Mouse (Mus musculus): Measurements from ENCODE around the gene Tmem183a. TPM values are rescaled to one million over a fixed set of nuclear protein-coding genes. Genes with fewer than 3 reads are reported as not detected.

Tmem183a gene
- polyA plus RNA-seq (2015; fragmentation: Nextera tagmentation; extraction: Ambion mirVana): 125 and 126 TPM in 2 replicates

- Histone ChIP-seq H3K4me1 (replicated peaks) (peaks cover 30% of the 10 kb centered on the region), H3K4me3 (peak within 1 kb of the TSS; percentile 75), H3K27me3 (no peaks in the 10 kb centered on the region), H3K27ac (replicated peaks) (peak within 1 kb of the TSS; percentile 85), H3K9me3 (no peaks in the 10 kb centered on the region), H3K9ac (peak within 1 kb of the TSS; percentile 86), H3K36me3 (peaks cover 18% of the 10 kb centered on the region), H3K4me2 (peak within 1 kb of the TSS; percentile 67)
- peak; percentile 97 for ATAC-seq (ENCODE audit: low FRiP score, low read depth)
- under 1% methylated on average over 38 of the region's 38 CpGs for WGBS
Observed at GRCm38 (mm10) chr1:134361857-134362212, at the start of gene Tmem183a. Tmem183a (minus strand) TSS chr1:134361979.

- ATAC-seq (ENCODE audit: low FRiP score, low read depth): no peak
- no peaks in the 10 kb centered on the region for H3K27me3 ChIP-seq
- 75% methylated on average over 8 of the region's 8 CpGs for WGBS
Observed at GRCm38 (mm10) chr1:134408080-134408479, 46.3 kb upstream of the Tmem183a start.

GRCm38 (mm10) chr1:134406414-134406771 lies 44.6 kb upstream of the Tmem183a start:
- no peaks in the 10 kb centered on the region for H3K27me3 ChIP-seq
- no peak overlapping the region for H3K27ac ChIP-seq (replicated peaks)
- H3K4me1 ChIP-seq (replicated peaks): peaks cover 6% of the 10 kb centered on the region
- ATAC-seq (ENCODE audit: low FRiP score, low read depth): peak; percentile 66
- no peaks in the 10 kb centered on the region for H3K36me3 ChIP-seq
- WGBS: 34% methylated on average over 8 of the region's 8 CpGs
- H3K9ac ChIP-seq: peak overlapping the region; percentile 62
- peak overlapping the region; percentile 91 for H3K4me2 ChIP-seq
- H3K9me3 ChIP-seq: no peaks in the 10 kb centered on the region
- peak overlapping the region; percentile 70 for H3K4me3 ChIP-seq

More at GRCm38 (mm10) chr1:134408080-134408479, 46.3 kb upstream of the Tmem183a start:
- H3K4me2 ChIP-seq: no peak overlapping the region
- H3K4me1 ChIP-seq (replicated peaks): peaks cover 6% of the 10 kb centered on the region
- no peak overlapping the region for H3K4me3 ChIP-seq
- H3K36me3 ChIP-seq: no peaks in the 10 kb centered on the region
- no peak overlapping the region for H3K9ac ChIP-seq
- H3K27ac ChIP-seq (replicated peaks): no peak overlapping the region
- no peaks in the 10 kb centered on the region for H3K9me3 ChIP-seq

- Histone ChIP-seq H3K4me1 (replicated peaks) (peaks cover 6% of the 10 kb centered on the region), H3K4me3 (peak within 1 kb of the TSS; percentile 70), H3K9ac (peak within 1 kb of the TSS; percentile 62), H3K27me3 (no peaks in the 10 kb centered on the region), H3K36me3 (no peaks in the 10 kb centered on the region), H3K27ac (replicated peaks) (peak within 1 kb of the TSS; percentile 57), H3K9me3 (no peaks in the 10 kb centered on the region), H3K4me2 (peak within 1 kb of the TSS; percentile 91)
- under 1% methylated on average over 43 of the region's 43 CpGs for WGBS
- ATAC-seq (ENCODE audit: low FRiP score, low read depth): peak; percentile 96
Observed at GRCm38 (mm10) chr1:134405509-134406413, 44.0 kb upstream of the Tmem183a start, which contains the start of gene Cyb5r1. Cyb5r1 (plus strand) TSS chr1:134405559.

- Histone ChIP-seq H3K27ac (replicated peaks) (no peak overlapping the region), H3K36me3 (no peaks in the 10 kb centered on the region), H3K27me3 (no peaks in the 10 kb centered on the region), H3K9ac (no peak overlapping the region), H3K4me3 (no peak overlapping the region), H3K9me3 (no peaks in the 10 kb centered on the region), H3K4me1 (replicated peaks) (no peaks in the 10 kb centered on the region), H3K4me2 (no peak overlapping the region)
- no peak for ATAC-seq (ENCODE audit: low FRiP score, low read depth)
- 68% methylated on average over 5 of the region's 5 CpGs for WGBS
Observed at GRCm38 (mm10) chr1:134399735-134400134, 38.0 kb upstream of the Tmem183a start.

GRCm38 (mm10) chr1:134398210-134398609 lies 36.4 kb upstream of the Tmem183a start:
- 90% methylated on average over 12 of the region's 12 CpGs for WGBS
- no peak for ATAC-seq (ENCODE audit: low FRiP score, low read depth)

GRCm38 (mm10) chr1:134393827-134394226 lies 32.0 kb upstream of the Tmem183a start:
- no peaks in the 10 kb centered on the region for H3K9me3 ChIP-seq
- no peak for ATAC-seq (ENCODE audit: low FRiP score, low read depth)
- H3K27ac ChIP-seq (replicated peaks): no peak overlapping the region
- H3K27me3 ChIP-seq: no peaks in the 10 kb centered on the region
- no peaks in the 10 kb centered on the region for H3K36me3 ChIP-seq
- no peaks in the 10 kb centered on the region for H3K4me1 ChIP-seq (replicated peaks)
- 60% methylated on average over 5 of the region's 5 CpGs for WGBS
- no peak overlapping the region for H3K4me2 ChIP-seq
- no peak overlapping the region for H3K9ac ChIP-seq
- no peak overlapping the region for H3K4me3 ChIP-seq

More at GRCm38 (mm10) chr1:134398210-134398609, 36.4 kb upstream of the Tmem183a start:
- Histone ChIP-seq H3K4me1 (replicated peaks) (no peaks in the 10 kb centered on the region), H3K9me3 (no peaks in the 10 kb centered on the region), H3K36me3 (no peaks in the 10 kb centered on the region), H3K9ac (no peak overlapping the region), H3K4me3 (no peak overlapping the region), H3K27ac (replicated peaks) (no peak overlapping the region), H3K4me2 (no peak overlapping the region), H3K27me3 (no peaks in the 10 kb centered on the region)

GRCm38 (mm10) chr1:134385666-134386065 lies 23.9 kb upstream of the Tmem183a start, which contains the start of gene 4933406M09Rik:
4933406M09Rik (plus strand) TSS chr1:134385940.
- no peak within 1 kb of the TSS for H3K4me3 ChIP-seq
- H3K9ac ChIP-seq: no peak within 1 kb of the TSS
- no peaks in the 10 kb centered on the region for H3K9me3 ChIP-seq
- 88% methylated on average over 1 of the region's 1 CpGs for WGBS
- no peaks in the 10 kb centered on the region for H3K36me3 ChIP-seq
- 0 out of 2 replicates have a peak, but pooled peaks cover 8% of the 10 kb centered on the region for H3K4me1 ChIP-seq (replicated peaks)
- no peak for ATAC-seq (ENCODE audit: low FRiP score, low read depth)
- H3K27me3 ChIP-seq: no peaks in the 10 kb centered on the region
- no peak within 1 kb of the TSS for H3K4me2 ChIP-seq
- no peak within 1 kb of the TSS for H3K27ac ChIP-seq (replicated peaks)

- no peaks in the 10 kb centered on the region for H3K27me3 ChIP-seq
- H3K9ac ChIP-seq: no peak overlapping the region
- H3K27ac ChIP-seq (replicated peaks): no peak overlapping the region
- H3K36me3 ChIP-seq: no peaks in the 10 kb centered on the region
- H3K4me1 ChIP-seq (replicated peaks): 0 out of 2 replicates have a peak, but pooled peaks cover 8% of the 10 kb centered on the region
- H3K9me3 ChIP-seq: no peaks in the 10 kb centered on the region
- H3K4me2 ChIP-seq: no peak overlapping the region
- no peak overlapping the region for H3K4me3 ChIP-seq
- ATAC-seq (ENCODE audit: low FRiP score, low read depth): no peak
Observed at GRCm38 (mm10) chr1:134385176-134385575, 23.4 kb upstream of the Tmem183a start.

GRCm38 (mm10) chr1:134384581-134384980 lies 22.8 kb upstream of the Tmem183a start:
- 90% methylated on average over 4 of the region's 4 CpGs for WGBS
- H3K4me2 ChIP-seq: no peak overlapping the region
- no peak overlapping the region for H3K9ac ChIP-seq
- no peak overlapping the region for H3K4me3 ChIP-seq
- no peak for ATAC-seq (ENCODE audit: low FRiP score, low read depth)
- H3K27ac ChIP-seq (replicated peaks): no peak overlapping the region
- H3K9me3 ChIP-seq: no peaks in the 10 kb centered on the region
- H3K4me1 ChIP-seq (replicated peaks): 0 out of 2 replicates have a peak, but pooled peaks cover 8% of the 10 kb centered on the region
- no peaks in the 10 kb centered on the region for H3K36me3 ChIP-seq
- H3K27me3 ChIP-seq: no peaks in the 10 kb centered on the region

- H3K27ac ChIP-seq (replicated peaks): no peak overlapping the region
- H3K9me3 ChIP-seq: no peaks in the 10 kb centered on the region
- peak overlapping the region; percentile 35 for H3K4me3 ChIP-seq
- H3K9ac ChIP-seq: 0 out of 2 replicates have a peak overlapping the region, but pooled peaks have one; percentile 20
- no peaks in the 10 kb centered on the region for H3K36me3 ChIP-seq
- ATAC-seq (ENCODE audit: low FRiP score, low read depth): no peak
- 0 out of 2 replicates have a peak, but pooled peaks cover 8% of the 10 kb centered on the region for H3K4me1 ChIP-seq (replicated peaks)
- H3K4me2 ChIP-seq: peak overlapping the region; percentile 59
- 14% methylated on average over 19 of the region's 19 CpGs for WGBS
- no peaks in the 10 kb centered on the region for H3K27me3 ChIP-seq
Observed at GRCm38 (mm10) chr1:134381795-134382625, 20.2 kb upstream of the Tmem183a start.
